Mouse (Mus musculus) forebrain, embryonic 15.5 days (tissue): Measurements from ENCODE around the gene Ttc41. TPM values are rescaled to one million over a fixed set of nuclear protein-coding genes. Genes with fewer than 3 reads are reported as not detected.

Source experiments
- ATAC-seq: fragments of 200-750 bp; cut with Nextera tagmentation; replicated peaks from 2 replicates; pipeline ENCODE4 v1.8.0; 2017; ENCODE audit warnings: mild to moderate bottlenecking, moderate TSS enrichment, moderate library complexity
- H3K27ac ChIP-seq: fragments of 300-500 bp; sonication (generic); replicated peaks from 2 replicates; pipeline ENCODE4 v1.5.1; 2015; ENCODE audit warnings: mild to moderate bottlenecking, inconsistent platforms
- H3K27me3 ChIP-seq: fragments of 300-500 bp; sonication (generic); 2 replicates; pipeline ENCODE4 v1.6.1; 2015; ENCODE audit warnings: inconsistent platforms
- H3K36me3 ChIP-seq: fragments of 300-500 bp; sonication (generic); 2 replicates; pipeline ENCODE4 v1.6.1; 2015; ENCODE audit warnings: mild to moderate bottlenecking, inconsistent platforms
- H3K4me1 ChIP-seq: fragments of 300-500 bp; sonication (generic); 2 replicates; pipeline ENCODE4 v1.6.1; 2015; ENCODE audit warnings: inconsistent platforms
- H3K4me2 ChIP-seq: fragments of 300-500 bp; sonication (generic); replicated peaks from 2 replicates; pipeline ENCODE4 v1.6.1; 2015; ENCODE audit warnings: mild to moderate bottlenecking, inconsistent platforms
- H3K4me3 ChIP-seq: fragments of 300-500 bp; sonication (generic); 2 replicates; pipeline ENCODE4 v1.5.1; 2015; ENCODE audit warnings: mild to moderate bottlenecking, inconsistent platforms
- H3K9ac ChIP-seq: fragments of 300-500 bp; sonication (generic); replicated peaks from 2 replicates; pipeline ENCODE4 v1.6.1; 2015; ENCODE audit warnings: mild to moderate bottlenecking, inconsistent platforms
- H3K9me3 ChIP-seq: fragments of 300-500 bp; sonication (generic); 2 replicates; pipeline ENCODE4 v1.6.1; 2016; ENCODE audit warnings: inconsistent platforms
- WGBS: fragments of 180-500 bp; shearing (Covaris S2); methylation state at CpG from one replicate; pipeline ENCODE4 v1.1.7; 2015; ENCODE audit warnings: mixed read lengths; 5-methylcytosine and 5-hydroxymethylcytosine counted together
- polyA plus RNA-seq: library from polyadenylated mRNA; unstranded; fragments of >200 nt; fragmentation: Nextera tagmentation; extraction: Ambion mirVana; gene quantifications from 2 replicates; pipeline ENCODE4 v1.2.1, GENCODE M21; 2015

The Ttc41 gene
- polyA plus RNA-seq, 1 experiment from 2014 or later, result 1.5 TPM

DNA sequence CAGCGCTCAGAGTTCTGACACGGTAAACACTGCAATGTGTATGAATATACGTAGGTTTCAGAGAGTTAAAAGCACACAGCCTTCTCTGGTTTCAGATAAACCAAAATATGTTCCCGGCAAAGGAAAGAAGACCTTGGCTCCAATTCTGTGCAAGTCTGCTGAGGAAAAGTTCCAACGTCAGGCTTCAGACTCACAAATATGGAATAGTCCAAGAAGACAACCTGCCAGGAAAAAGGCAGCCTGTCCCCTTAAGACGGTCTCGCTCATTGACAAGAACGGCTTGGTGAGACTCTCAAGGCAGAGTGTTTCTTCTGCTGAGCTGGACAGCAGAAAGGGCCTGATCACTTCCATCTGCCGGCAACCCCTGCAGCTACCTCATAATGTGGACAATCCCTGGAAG is 70.7 kb downstream of the Ttc41 start:
- 73% methylated on average over 9 of the region's 9 CpGs for WGBS
- Histone ChIP-seq H3K4me2 (no peak overlapping the region), H3K27ac (no peak overlapping the region), H3K4me1 (peaks cover 23% of the 10 kb centered on the region), H3K9me3 (no peaks in the 10 kb centered on the region), H3K4me3 (no peak overlapping the region), H3K27me3 (no peaks in the 10 kb centered on the region), H3K36me3 (no peaks in the 10 kb centered on the region), H3K9ac (no peak overlapping the region)
- no peak for ATAC-seq

DNA sequence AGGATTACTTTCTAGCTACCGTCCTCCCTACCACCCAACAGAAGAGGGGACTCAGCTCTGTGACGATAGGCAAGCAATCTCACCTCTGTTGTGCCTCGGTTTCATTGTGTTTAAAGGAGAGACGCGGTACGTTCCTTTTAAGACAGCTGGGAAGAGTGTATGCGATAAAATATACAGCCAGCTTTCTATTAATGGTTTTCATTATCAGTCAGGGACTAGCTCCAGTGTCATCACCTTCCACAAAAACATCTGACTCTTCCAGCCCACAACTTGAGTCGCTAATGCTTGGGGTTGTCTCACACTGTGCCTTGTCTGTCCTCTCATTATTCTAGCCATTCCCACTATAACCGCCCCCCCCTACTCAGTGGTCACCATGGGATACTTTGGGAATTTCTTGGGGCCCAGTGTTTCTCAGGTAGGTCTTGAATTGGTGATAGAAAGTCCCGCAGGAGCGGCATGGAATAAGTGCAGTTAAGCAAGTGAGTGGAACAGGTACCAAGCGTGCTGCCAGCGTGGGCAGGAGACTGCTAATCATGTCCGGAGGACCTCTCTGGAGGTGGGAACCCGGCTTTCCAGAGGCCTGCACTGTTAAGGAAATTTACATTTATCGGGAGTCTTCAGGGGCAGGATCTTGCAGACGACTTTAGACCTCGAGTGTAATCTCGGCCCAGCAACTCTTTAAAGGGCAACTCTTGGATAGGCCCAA is 72.2 kb downstream of the Ttc41 start:
- 47% methylated on average over 19 of the region's 19 CpGs for WGBS
- Histone ChIP-seq H3K27me3 (no peaks in the 10 kb centered on the region), H3K4me1 (peaks cover 35% of the 10 kb centered on the region)

DNA sequence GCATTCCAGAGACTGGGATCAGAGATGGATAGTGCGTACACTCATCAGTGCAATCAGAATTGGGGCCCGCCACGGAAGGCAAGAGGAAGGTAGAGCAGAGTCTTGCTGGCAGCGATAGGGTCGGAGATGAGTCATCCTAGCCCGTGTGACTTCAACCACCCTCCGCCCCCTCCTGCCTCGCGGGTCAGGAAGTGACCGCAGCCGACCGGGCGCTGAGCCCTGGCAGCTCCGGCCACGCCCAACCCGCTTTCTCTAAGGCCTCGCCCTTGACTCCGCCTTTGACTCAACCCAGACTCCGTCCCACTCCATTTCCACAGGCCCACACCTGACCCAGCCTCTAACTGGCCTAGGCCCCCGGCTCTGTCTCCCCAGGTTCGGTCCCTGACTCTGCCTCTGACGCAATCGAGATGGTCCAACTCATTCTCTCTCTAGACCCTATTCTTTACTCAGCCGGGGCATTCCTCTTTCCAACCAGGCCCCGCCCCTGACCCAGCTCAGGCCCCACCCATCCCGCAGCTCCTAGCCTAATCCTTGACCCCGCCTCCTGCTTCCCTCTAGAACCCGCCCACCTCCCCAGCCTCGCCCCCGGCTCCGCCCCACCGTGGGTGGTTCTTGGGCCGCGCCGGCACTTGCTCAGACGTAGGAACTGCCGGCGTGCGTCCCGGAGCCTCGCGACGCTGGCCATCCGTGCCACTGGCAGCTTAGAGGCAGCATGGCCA is 72.9 kb downstream of the Ttc41 start, which contains the start of gene Nt5dc3:
Gene Nt5dc3 (plus strand): TSS at position 608 of the 719 bp plus-strand sequence.
- Histone ChIP-seq H3K4me1 (peaks cover 36% of the 10 kb centered on the region), H3K9me3 (no peaks in the 10 kb centered on the region), H3K27me3 (no peaks in the 10 kb centered on the region), H3K27ac (peak within 1 kb of the TSS; percentile 46), H3K36me3 (no peaks in the 10 kb centered on the region), H3K4me2 (peak within 1 kb of the TSS; percentile 95), H3K9ac (peak within 1 kb of the TSS; percentile 62), H3K4me3 (peak within 1 kb of the TSS; percentile 70)
- peak; percentile 95 for ATAC-seq
- under 1% methylated on average over 44 of the region's 44 CpGs for WGBS

More for the DNA sequence above, 72.2 kb downstream of the Ttc41 start:
- peak overlapping the region; percentile 70 for H3K4me3 ChIP-seq
- H3K27ac ChIP-seq, result no peak overlapping the region
- no peaks in the 10 kb centered on the region for H3K9me3 ChIP-seq
- peak overlapping the region; percentile 54 for H3K9ac ChIP-seq
- ATAC-seq, result no peak
- H3K4me2 ChIP-seq, result peak overlapping the region; percentile 95
- no peaks in the 10 kb centered on the region for H3K36me3 ChIP-seq

DNA sequence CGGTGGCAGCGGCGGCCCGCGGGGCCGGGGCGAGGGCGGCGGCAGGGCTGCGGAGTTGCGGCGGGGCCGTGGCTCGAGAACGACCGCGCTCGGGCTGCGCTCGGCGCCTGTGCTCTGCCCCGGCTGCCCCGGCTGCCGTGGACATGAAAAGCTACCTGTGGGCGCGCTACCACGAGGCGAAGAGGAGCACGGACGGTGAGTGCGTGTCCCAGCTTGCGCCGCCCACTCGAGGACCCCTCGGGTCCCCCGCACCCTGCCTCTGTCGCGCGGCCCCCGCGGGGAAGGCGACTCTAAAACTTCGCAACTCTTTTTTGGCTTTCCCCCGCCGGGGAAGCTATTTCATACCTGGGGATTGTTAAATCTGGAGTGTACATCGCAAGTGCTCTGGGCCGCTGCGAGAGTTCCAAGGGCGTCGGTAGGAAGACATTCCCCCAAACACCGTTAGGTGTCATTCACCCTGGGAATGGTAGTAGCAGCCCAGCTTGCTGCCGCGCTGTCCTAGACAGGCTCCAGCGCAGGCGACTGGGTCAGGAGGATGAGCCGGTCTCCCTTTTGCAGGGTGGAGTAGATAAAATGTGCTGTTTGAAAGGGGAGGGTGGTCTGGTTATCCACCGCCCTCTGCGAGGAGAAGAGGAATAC is 73.6 kb downstream of the Ttc41 start:
- Histone ChIP-seq H3K4me1 (peaks cover 36% of the 10 kb centered on the region), H3K9ac (peak overlapping the region; percentile 62)
- peak; percentile 55 for ATAC-seq

DNA sequence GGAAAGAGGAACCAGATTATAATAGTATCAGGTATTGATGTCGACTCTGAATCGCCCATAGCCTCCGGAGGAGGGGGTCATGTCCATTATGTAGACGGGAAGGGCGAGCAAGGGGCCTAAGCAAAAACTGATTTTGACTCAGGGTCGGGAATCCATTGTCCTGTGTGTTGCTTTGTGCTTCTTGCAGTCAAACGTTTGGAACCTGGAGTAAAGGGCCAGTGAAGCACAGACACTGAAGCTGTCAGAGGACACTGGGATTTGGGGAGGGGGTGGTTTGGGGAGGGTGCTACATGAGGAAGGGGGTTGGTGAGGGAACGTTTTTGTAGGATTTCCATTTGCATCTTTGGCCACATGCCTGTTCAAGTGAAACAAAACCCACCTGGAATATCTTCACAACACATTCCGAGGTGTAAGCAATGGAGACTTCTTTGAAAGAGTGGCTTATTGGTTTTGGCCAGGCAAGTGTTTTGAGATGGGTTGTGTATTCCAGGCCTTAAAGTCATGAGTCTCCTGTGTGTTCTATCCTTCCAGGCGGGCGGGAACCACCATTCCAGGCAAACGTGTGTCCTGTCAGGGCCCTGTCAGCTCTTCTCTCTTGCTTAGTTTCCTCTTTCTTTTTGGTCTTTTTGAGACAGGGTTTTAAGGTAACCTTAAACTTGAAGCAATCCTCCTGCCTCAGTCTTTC is 74.3 kb downstream of the Ttc41 start:
- ATAC-seq, result no peak
- 17% methylated on average over 12 of the region's 12 CpGs for WGBS
- Histone ChIP-seq H3K9me3 (no peaks in the 10 kb centered on the region), H3K4me1 (peaks cover 36% of the 10 kb centered on the region), H3K27me3 (no peaks in the 10 kb centered on the region), H3K9ac (peak overlapping the region; percentile 62), H3K4me2 (peak overlapping the region; percentile 95), H3K4me3 (peak overlapping the region; percentile 70), H3K27ac (no peak overlapping the region), H3K36me3 (no peaks in the 10 kb centered on the region)

More for the DNA sequence above, 73.6 kb downstream of the Ttc41 start:
- Histone ChIP-seq H3K9me3 (no peaks in the 10 kb centered on the region), H3K27ac (peak overlapping the region; percentile 46), H3K36me3 (no peaks in the 10 kb centered on the region), H3K27me3 (no peaks in the 10 kb centered on the region), H3K4me3 (peak overlapping the region; percentile 70), H3K4me2 (peak overlapping the region; percentile 95)
- under 1% methylated on average over 57 of the region's 58 CpGs for WGBS

DNA sequence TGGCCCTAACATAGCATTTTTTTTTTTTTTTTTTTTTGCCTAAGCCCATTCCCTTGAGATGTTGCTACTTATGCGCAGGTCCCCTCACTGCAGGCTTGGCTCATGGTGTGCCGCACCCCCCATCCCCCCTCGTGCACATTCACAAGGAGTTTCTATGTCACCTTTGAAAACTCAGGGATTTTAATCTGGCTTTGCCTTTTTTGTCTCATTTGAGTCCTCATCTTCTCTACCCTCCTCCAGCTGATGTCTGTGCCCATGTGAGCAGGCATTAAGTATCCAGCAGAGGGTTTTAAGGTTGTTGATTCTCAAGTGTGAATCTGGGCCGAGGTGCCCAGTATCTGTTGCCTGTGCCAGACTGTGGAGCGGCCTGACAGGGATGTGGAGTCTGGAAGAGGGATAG is 76.0 kb downstream of the Ttc41 start:
- 34% methylated on average over 5 of the region's 5 CpGs for WGBS
- no peak overlapping the region for H3K9ac ChIP-seq
- H3K27me3 ChIP-seq, result no peaks in the 10 kb centered on the region
- H3K36me3 ChIP-seq, result no peaks in the 10 kb centered on the region
- no peak overlapping the region for H3K4me3 ChIP-seq
- peaks cover 36% of the 10 kb centered on the region for H3K4me1 ChIP-seq
- H3K27ac ChIP-seq, result no peak overlapping the region
- H3K4me2 ChIP-seq, result no peak overlapping the region; the same call in 1 of the 2 replicates
- no peaks in the 10 kb centered on the region for H3K9me3 ChIP-seq
- ATAC-seq, result no peak

DNA sequence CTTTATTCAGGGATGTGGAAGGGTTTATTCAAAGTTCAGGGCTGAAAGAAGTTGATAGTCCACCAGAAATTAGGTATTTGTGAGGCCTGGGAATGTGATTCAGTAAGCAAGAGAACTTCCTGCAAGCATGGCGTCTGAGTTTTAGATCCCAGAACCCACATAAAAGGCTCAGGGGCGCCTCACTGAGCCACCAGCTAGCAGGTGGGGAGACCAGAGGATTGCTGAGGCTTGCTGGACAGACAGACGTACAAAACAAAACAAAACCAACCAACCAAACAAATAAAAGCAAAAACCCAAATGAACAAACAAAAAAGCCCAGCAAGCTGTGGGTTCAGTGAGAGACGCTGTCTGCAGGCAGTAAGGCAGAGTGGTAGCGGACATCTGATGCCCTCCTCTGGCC is 77.0 kb downstream of the Ttc41 start:
- Histone ChIP-seq H3K4me2 (no peak overlapping the region), H3K9ac (no peak overlapping the region), H3K9me3 (no peaks in the 10 kb centered on the region), H3K4me1 (peaks cover 34% of the 10 kb centered on the region), H3K4me3 (no peak overlapping the region), H3K36me3 (no peaks in the 10 kb centered on the region), H3K27ac (no peak overlapping the region), H3K27me3 (no peaks in the 10 kb centered on the region)
- ATAC-seq, result no peak
- 34% methylated on average over 5 of the region's 5 CpGs for WGBS

DNA sequence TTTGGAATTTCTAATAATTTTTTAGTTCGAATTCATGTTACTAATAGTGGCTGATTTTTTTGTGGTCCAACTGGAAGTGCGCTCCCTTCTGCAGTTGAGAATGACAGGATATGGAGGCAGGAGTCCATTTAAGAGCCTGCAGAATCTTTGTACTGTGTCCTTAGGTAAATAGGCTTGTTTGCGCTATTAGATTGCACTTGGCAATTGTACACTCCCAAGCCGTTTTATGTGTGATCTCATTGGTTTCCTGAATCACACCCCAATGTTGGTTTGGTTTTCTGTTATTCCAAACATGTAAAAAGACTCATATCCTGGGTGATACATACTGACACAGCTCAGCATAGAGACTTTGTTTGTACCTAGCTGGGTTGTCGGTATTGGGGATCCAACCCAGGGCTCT is 78.0 kb downstream of the Ttc41 start:
- Histone ChIP-seq H3K4me3 (no peak overlapping the region), H3K4me1 (peaks cover 34% of the 10 kb centered on the region), H3K9ac (no peak overlapping the region), H3K9me3 (no peaks in the 10 kb centered on the region), H3K4me2 (no peak overlapping the region), H3K27me3 (no peaks in the 10 kb centered on the region), H3K36me3 (no peaks in the 10 kb centered on the region), H3K27ac (no peak overlapping the region)
- WGBS, result 76% methylated on average over 5 of the region's 5 CpGs
- ATAC-seq, result no peak

DNA sequence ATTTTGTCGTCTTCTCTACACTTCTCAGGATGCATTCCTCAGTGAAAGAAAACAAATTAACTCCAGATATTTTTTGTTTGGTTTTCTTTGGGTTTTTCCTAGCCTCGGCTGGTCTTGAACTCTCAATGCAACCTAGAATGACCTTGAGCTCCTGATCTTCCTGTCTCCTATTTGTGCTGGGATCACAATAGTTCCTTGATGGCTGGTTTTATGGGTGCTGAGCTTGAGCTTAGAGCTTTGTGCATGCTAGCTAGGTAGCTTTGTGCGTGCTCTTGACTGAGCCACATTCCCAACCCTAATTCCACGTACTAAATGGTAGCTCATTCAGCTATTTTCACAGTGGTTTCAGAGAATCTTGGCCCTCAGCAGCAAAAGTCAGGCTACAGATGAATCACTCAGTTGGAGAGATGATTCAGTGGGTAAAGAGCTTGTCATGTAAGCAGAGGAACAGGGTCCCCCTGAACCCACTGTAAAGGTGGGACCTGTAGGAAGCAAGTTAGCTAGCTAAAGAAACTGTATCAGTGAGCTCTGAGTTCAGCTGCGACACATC is 78.6 kb downstream of the Ttc41 start:
- H3K27me3 ChIP-seq, result no peaks in the 10 kb centered on the region
- H3K27ac ChIP-seq, result no peak overlapping the region
- 89% methylated on average over 5 of the region's 5 CpGs for WGBS
- H3K36me3 ChIP-seq, result no peaks in the 10 kb centered on the region
- H3K4me3 ChIP-seq, result no peak overlapping the region
- no peaks in the 10 kb centered on the region for H3K9me3 ChIP-seq
- H3K4me1 ChIP-seq, result peaks cover 34% of the 10 kb centered on the region
- ATAC-seq, result no peak
- no peak overlapping the region for H3K4me2 ChIP-seq
- no peak overlapping the region for H3K9ac ChIP-seq

DNA sequence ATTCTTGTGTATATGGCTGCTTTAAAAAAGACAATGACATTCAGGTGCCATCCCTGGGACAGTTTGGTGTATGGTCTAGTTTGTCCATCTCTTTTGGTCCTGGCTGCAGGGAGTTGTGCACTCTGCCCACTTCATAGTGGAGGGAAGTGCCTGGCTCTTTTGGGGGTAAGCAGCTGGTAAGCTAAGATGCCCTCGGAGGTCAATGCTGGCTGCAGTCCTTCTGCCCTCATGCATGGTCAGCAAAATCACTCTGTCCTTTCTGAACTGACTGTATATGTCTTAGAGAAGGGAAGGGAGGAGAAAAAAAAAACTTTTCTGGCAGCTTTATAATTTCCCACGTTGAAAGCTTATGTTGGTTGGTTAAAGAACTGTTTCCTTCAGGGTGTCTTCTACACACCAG is 79.8 kb downstream of the Ttc41 start:
- ATAC-seq, result no peak
- Histone ChIP-seq H3K9ac (no peak overlapping the region), H3K4me2 (no peak overlapping the region), H3K4me1 (peaks cover 28% of the 10 kb centered on the region), H3K36me3 (no peaks in the 10 kb centered on the region), H3K4me3 (no peak overlapping the region), H3K27ac (no peak overlapping the region), H3K27me3 (no peaks in the 10 kb centered on the region), H3K9me3 (no peaks in the 10 kb centered on the region)
- 73% methylated on average over 2 of the region's 2 CpGs for WGBS

DNA sequence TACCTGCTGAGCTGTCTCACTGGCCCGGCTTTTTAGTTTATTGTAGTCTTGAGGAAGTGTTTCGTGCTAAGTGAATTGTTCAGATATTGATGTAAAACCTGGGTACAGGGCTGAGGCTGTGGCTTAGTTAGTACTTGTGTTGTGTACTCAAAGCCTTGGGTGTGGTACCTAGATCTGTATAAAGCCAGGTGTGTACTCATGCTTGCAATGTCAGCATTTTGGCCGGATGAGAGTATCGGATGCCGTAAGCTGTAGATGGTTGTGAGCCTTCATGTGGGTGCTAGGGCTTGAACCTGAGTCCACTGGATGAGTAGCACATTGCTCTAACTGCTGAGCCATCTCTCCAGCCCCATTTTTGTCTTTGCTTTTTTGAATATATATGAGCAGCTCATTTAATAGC is 80.5 kb downstream of the Ttc41 start:
- ATAC-seq, result no peak
- H3K4me2 ChIP-seq, result no peak overlapping the region
- no peaks in the 10 kb centered on the region for H3K36me3 ChIP-seq
- H3K27ac ChIP-seq, result no peak overlapping the region
- no peak overlapping the region for H3K4me3 ChIP-seq
- H3K27me3 ChIP-seq, result no peaks in the 10 kb centered on the region
- H3K4me1 ChIP-seq, result peaks cover 21% of the 10 kb centered on the region
- H3K9me3 ChIP-seq, result no peaks in the 10 kb centered on the region
- H3K9ac ChIP-seq, result no peak overlapping the region
- WGBS, result 93% methylated on average over 5 of the region's 5 CpGs
